Mouse (Mus musculus): Measurements from ENCODE around the gene Lars2.

- TF ChIP-seq GATA1 (IDR thresholded peaks at IDR 0.05; ENCODE audit: borderline replicate concordance, low read length), result no peak
- no peak for TF ChIP-seq FLI1 (IDR thresholded peaks at IDR 0.05; ENCODE audit: low read length)
These were observed 31.6 kb upstream of the Lars2 start for GRCm38 (mm10) chr9:123335044-123335670.

Measured in megakaryocyte, embryonic 14.5 days (primary cell).